Mouse (Mus musculus): Measurements from ENCODE around the gene Abca4.

Abca4 gene

DNA sequence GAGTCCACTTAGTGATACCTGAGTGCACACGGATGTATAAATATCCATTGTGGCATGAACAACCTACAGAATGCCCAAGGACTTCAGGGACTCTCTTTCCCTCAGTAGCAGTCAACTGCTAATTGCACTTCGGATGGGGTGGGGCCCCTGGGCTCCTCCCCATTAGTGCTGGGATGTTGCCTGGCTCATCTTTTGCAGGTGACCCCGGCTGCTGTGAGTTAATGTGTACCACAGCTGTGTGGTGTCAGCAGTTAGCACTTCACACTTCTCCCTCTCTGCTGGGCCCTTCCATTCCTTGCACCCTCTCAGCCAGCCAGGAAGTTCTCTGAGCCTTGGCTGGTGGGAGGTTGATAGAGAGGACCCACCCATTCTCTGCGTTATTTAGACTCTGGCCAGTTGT is 65.2 kb downstream of the Abca4 start:
- no peak for DNase-seq (ENCODE audit: low read depth)

DNA sequence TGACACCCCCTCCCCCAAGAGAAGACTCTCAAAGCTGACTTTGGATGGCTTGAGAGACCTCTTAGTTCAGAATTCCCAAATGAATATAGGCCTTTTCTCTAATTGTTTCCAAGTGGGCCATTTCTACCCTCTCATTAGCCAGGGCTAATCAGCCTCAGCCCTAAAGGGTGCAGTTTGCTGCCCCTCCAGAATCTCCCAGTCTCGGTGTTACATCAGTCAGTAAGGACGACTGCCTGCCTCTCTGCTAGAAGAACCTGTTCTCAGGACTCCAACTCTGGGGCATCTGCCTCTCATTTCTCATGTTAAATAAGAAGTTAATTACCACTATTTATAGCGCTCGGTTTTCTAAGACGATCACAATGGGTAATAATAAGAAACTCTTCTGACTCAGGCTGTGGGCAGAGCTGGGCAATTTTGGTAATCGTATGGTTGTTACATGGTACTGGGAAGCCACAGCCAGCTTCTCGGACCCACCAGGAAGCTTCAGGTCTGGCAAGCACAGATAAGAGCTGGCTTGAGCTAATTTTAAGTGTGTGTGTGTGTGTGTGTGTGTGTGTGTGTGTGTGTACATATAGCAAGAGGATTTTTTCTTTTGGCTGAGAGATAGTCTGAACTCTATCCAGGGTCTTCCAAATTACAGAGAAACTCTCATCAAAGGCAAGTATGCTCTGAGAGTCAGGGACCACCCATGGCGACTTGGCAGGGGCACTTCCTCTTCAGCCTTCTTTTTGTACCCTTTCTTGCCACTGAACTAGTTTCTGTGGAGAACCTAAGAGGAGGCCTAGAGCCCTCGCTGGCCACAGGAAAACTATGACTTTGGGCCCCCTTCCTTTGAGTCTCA is 67.1 kb downstream of the Abca4 start:
- DNase-seq (ENCODE audit: low read depth): no peak

DNA sequence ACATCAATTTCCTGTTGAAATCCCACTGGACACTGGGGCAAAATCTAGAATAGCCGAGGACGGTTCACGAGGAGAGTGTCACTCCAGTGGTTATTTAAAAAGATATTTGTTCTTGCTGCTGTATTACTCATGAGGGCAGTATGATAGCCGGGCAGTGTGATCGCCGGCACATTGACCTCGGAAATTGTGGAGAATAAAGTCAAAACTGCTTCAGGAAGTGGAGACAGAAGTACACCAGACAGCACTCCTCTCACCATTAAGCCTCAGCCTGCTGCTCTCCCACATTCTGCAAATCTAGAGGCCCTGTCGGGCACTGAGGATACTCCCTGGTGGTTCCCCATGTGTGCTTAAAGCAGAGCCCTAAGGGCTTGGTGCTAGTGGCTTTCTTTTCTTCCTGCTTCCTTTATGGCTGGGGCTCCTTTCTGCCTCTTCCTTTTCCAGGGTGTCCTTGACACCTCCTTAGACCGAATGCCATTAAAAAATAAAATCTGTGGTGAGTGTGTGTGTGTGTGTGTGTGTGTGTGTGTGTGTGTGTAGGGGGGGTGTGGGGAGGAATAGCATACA is 74.5 kb downstream of the Abca4 start:
- DNase-seq (ENCODE audit: low read depth): no peak

DNA sequence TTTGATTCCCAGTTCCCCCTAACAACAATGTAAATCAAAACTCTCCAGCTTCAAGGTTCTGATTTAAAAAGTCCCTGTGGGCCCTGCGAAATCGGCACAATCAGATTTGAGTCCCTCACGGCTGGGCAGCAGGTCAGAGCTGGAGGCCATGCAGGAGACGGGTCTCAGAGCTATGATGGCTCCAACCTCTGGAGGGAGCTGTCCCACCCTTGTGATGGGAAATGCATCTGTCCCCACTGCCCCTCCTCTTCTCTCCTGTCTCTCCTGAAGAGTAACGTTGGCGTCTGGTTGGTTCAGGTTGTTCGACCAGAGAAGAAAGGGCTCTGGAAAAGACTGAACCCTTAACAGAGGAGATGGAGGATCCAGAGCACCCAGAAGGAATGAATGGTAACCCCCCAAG is 75.5 kb downstream of the Abca4 start:
- no peak for DNase-seq (ENCODE audit: low read depth)

DNA sequence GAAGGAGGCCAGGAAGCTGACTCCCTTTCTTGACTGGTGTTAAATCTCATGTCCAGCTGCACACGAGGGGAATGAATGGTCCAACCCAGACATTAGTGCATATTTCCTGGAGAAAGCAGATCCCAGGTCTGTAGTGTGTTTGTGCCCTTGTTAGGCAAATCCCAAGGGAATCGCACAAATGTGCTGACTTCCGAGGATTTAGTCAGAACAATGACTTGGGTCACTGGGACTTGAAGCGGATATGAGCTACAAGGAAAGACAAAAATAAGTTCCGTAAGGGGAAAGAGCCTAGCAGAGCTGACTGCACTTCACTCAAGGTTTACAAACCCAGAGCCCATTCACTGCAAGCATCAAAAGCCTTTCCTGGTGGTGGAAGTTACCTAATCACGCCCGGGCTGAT is 76.0 kb downstream of the Abca4 start:
- DNase-seq (ENCODE audit: low read depth): no peak

DNA sequence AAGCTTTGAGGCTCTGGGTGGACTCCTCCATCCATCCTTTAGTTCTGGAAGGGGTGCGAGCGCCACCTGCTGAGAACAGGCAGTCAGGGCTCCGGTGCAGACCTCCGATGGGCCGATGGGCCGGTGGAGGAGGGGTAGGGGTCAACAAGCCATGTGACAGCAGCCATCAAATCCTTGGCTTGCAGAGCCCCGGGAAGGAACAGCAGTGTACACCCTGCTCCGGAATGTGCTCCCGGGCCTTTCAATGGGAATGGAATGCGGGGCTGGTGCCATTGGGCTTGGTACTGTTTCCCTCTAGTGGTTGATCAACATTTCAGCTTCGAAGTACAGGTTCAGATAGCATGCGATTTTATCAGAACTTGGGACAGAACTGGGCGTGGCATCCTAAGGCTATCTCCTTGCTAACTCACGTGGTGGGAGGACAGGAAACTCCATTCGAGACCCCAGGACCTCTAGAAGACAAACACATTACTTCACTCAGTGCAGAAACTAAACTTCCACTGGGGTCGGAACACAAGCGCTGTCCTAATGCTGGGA is 78.0 kb downstream of the Abca4 start:
- peak; percentile 96 for DNase-seq (ENCODE audit: low read depth)

DNA sequence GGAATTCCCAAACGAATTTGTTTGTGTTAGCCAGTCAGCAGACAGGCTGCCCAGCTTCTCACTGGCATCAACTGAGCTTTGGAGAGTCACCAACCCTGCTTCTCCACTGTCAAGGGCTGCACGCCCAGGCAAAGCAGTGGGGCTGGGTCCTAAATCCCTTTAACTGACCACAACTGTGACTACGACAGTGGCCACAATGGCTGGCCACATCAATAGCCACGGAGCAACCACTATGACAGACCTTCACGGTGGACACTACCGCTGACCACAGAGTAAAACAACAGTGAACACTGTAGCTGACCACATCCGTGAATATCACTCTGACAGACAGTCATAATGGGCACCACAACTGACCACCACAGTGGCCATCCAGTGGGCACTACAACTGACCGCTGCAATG is 78.6 kb downstream of the Abca4 start:
- DNase-seq (ENCODE audit: low read depth): no peak

DNA sequence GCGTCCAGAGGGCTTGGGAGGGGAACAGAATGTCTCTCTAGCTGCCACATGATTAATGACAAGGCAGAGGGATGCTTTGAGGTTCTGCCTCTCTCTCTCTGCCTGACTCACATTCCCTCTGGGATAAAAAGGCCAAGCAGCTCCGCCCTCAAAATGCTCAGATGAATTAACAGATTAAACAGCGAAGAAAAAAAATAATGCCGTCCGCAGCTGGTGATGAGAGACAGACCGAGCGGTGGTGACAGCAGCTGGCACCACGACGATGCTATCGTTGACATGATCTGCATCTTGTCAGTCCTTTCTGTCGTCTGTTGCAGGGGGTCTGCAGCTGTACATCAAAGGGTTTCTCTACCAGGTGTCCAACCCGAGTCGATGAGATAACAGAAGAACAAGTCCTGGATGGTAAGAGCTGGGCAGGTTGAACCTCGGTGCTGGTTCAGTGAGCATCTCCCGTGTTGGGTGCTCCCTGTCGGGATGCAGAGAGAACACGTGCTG is 84.8 kb downstream of the Abca4 start:
- DNase-seq (ENCODE audit: low read depth): peak; percentile 66

DNA sequence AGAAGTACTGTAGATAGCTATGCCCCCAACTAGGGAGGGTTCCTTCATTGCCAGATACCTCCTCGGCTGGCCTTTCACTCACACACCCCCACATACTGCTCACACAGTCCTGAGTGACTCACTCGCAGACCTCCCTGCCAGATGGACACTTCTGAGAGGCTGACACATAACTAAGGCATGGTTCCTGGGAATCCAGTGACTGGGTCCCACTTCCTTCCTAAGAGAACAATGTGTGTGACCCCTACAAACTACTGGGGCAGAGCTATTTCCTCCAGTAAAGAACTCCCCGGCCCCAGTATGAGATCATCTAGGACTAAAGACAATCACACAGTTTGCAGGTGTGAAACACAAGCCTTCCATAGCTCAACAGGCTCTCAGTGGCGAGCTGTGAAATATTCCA is 86.5 kb downstream of the Abca4 start:
- peak; percentile 82 for DNase-seq (ENCODE audit: low read depth)

DNA sequence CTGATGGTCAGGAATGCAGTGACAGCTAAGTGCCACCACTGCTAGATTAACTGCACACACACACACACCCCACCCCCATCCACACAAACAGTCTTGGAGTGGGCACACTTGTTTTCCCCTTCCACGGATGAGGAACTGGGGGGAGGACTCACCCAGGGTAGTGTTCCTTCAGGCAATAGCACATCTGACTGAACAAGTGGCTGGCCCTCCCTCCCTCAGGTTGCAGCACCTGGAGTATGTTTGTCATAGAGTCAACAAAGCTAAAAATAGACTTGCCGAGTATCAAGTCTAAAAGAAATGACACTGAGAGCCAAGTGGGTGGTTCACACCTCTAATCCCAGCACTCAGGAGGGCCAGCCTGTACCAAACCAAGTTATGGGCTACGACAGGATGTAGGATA is 87.4 kb downstream of the Abca4 start:
- no peak for DNase-seq (ENCODE audit: low read depth)

DNA sequence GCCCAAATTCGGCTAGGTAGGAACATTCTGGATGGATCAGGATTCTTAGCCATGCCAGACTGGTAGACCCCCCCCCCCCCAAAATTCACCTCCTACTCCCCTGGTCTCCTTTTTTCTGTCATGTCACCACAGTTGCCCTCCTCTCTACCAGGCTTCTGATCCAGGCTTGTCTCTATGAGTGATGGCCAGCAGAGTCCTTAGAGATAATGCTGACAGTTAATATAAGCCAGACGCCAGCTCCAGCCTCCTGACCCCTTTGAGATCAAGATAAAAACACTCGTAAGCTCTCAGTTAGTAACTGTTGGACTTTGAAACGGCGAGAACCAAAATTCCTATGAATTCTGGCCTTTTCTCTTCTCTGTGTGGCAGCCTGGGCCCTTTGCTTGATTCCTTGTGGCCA is 89.0 kb downstream of the Abca4 start:
- DNase-seq (ENCODE audit: low read depth): no peak

DNA sequence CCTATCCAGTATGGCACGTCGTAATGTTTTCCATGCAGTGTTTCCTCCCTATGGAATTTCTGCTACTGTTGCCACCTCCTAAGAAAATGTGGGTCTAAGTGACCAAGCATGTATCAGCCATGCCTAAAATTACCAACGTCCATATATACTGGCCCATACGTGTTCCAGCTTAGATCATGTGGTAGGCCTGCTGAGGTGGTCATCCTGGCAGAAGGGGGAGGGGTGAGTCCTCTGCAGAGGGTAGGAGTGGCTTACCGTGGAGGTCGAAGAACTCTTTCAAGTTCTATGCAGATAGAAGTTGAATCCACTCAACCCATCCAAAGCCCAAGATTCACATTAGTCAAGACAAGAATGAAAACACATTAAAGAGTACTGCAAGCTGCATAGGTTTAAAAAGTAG is 89.6 kb downstream of the Abca4 start:
- no peak for DNase-seq (ENCODE audit: low read depth)

DNA sequence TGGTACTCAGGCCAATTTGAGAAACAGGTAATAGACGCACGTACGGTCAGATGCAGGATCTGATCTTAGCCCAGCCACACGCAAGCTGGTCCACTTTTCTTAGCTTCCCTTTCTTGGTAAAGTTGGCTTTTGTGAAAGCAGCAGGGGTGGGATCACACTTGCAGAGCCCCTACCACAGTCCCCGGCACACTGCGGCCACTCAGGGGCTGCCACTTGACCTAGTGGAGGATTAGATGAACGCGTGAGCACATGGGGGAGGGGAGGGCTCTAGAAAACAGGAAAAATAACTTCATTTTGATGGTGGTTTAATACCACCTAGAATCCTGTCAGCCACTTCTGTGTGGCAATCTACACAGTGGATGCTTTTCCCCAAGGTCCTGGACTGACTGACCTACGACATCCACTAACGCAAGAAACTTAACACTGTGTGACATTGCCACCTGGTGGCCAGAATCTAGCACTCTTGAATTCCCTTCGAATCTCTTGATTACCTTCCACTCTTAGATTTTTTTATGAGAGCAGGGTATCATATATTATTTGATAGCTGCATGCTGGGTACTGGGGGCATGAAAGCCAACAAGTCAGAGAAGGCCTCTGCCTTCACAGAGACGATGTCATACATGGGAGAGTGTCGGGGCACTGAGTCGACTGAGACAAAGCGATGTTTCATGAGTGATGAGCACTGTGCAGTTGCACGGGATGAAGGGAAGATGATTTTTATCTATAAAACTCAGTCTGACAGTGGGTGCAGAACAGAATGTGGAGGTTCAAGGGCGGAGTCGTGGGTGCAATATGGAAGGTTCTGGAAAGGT is 96.6 kb downstream of the Abca4 start:
- peak; percentile 76 for DNase-seq (ENCODE audit: low read depth)

DNA sequence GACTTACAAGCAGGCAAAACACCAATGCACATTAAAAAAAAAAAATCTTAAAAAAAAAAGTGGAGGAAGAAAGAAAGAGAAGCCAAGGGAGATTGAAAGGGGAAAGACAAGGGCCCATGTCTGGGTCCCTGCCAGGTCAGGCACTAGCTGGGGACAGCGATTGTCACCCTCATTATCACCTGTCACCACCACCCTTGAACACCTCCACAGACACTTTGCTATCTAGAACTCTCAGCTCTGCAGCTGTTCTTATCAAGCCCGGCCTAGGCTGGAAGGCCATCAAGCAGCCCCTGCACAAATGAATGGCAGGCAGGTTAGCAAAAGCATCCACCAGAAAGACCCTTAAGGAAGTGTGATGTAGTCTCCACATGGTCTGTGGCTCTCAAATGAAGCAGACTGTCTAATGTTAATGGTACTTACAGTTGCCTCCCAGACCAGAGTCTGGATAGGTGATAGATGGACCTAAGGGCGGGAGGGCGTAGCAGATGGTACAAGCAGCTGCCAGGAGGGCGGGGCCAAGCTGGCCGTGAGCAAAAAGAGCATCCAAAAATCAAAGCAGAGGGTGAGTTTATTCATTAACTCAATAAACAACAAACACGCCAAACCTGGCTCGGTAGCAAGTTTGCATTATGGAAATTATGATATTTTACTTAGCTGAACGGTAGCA is 98.1 kb downstream of the Abca4 start:
- DNase-seq (ENCODE audit: low read depth): no peak

DNA sequence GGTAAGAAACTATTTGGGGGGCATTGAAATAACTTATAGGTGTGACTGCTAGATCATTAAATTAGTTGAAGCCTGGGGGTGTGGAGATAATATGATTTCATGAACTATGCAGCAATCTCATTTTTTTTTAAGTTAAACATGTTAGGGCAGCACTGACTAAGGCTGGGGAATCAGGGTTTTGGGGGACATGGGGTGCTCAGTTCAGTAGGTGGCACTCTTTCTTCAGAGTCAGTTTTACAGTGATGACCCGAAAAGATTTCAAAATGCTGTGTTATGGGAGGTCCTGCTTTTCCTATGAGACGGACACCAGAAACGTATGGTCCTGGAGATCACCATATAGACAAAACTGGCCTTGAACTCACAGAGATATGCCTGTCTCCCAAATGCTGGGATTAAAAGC is 99.2 kb downstream of the Abca4 start:
- peak; percentile 66 for DNase-seq (ENCODE audit: low read depth)

DNA sequence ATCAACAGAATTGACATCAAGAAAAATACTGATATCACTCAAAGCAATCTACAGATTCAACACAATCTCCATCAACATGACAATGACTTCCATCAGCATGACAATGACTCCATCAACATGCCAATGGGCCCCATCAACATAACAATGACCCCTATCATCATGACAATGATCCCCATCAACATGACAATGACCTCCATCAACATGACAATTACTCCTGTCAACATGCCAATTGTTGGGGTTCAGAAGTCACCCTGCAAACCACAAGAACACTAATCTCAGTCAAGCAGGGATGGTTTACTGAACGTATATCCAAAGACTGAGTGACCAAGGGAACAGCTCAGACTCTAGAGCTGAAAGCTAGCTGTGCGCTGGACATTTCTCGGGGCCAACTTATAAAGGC is 101.2 kb downstream of the Abca4 start:
- DNase-seq (ENCODE audit: low read depth): no peak

DNA sequence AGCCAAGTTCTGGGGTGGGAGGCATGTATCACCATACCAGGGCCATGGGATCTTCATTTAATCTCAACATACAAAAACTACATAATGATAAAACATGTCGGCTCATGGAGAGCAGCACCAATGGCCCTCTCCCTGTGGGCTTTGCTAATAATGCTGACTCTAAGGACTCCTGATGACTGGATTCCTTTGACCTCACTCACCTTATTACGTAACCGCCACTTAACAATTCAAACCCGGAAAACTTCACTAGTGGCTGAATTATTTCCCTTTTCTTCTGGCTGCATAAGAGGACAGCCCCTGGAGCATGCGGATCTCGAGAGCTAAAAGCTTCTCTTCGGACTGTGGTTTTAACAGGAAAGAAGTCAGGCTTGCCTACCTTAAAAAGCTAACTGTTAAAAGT is 106.6 kb downstream of the Abca4 start:
- no peak for DNase-seq (ENCODE audit: low read depth)

DNA sequence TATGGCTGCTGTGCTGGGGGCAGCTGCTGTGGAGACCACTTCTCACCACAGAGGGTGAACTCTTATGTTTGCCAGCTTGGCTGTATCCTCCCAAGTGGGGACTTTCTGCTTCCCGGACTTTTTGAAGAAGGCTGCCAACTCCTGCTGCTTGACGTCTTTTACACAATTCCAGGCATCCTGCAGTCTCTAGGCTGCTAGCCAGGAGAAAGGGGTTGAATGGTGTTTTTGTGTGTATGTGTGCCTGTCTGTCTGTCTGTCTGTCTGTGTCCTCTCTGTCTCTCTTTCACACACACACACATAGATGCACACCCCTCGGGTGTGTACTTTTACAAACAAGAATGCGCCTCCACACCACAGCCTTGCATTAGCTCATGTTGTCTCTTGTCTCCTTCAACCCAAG is 108.2 kb downstream of the Abca4 start:
- DNase-seq (ENCODE audit: low read depth): peak; percentile 66

DNA sequence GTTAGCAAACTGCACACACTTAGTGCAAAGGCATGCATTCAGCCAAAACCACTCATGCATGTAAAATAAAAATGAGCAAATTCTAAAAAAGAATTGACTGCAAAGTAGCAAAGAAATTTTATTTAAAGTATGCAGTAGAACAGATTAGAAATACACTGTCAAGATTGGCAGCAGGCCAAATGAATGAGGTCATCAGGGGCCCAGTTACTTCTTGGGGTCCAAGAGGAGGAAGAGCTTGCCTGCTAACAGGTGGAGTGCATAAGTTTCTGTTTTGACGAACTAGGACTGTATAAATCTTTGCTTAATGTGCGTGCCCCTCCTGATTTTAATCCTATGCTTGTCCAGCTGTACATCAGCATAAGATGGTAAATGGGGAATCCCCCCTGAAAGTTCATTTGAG is 109.8 kb downstream of the Abca4 start:
- peak; percentile 42 for DNase-seq (ENCODE audit: low read depth)

DNA sequence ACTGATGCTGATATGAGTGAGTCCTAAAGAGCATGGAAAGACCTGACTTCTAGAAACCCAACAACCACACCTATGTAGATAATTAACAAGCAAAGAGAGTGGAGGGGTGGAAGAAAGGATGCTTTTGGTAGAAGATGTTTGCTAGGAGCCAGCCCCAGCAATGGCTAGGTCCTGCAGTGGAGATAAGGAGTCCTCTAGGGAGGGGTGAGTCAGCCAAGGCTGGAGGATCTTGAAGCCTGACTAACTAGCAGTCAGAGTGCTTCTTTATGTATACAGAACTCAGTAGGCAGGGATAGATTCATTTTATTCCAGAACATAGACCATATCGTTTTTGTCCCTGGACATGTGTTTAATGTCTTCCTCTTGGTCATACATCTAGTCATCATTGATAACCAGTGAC is 115.2 kb downstream of the Abca4 start:
- DNase-seq (ENCODE audit: low read depth): peak; percentile 68

DNA sequence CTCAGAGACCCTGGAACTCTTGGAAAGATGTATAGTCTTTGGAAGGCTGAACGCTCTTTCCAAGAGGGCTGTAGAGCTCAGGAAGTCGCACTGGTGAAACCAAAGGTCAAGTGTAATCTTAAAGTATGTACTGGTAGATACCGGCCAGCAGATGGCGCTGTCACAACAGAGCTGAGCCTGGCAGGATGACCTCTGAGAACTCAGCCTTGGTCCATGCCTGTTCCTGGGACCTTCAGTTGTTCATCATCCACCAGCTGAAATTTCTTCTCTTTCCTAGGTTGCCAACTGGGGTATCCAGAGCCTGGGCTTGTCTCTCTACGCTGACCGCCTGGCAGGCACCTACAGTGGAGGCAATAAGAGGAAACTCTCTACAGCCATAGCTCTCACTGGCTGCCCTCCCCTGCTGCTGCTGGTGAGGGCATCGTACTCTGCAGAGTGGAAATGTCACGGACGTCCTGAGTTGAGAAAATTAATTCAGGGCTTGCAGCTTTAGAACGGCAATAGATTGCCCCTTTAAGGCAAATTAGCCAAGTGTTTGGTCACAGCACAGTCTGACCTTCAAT is 125.5 kb downstream of the Abca4 start:
- DNase-seq (ENCODE audit: low read depth): peak; percentile 76

Measured in NIH3T3 (cell line).